Mouse (Mus musculus): Measurements from ENCODE around the gene Gm17490. TPM values are rescaled to one million over a fixed set of nuclear protein-coding genes. Genes with fewer than 3 reads are reported as not detected.

Gm17490 gene
- total and polyA plus RNA-seq, 3 experiments = not detected

DNA sequence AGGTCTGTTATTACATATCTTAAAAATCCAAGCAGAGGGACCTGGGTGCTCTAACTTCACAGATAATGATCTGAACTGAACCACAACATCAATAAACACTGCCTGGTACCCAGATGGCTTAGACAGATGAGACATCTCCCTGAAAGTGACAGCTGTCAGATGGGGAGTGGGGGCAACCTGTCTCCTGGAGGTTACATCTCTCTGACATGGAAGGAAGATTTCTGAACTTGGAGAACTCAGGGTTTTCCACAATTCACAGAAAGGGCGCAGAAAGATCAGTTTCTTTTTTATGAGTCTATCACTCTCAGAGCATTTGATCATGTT lies 36.8 kb upstream of the Gm17490 start:
- peaks cover 10% of the 10 kb centered on the region; the same call in 1 of the 2 replicates for H3K4me1 ChIP-seq (ENCODE audit: insufficient read depth, low read depth, low read length)
- DNase-seq (ENCODE audit: low spot score) = no peak
- no peaks in the 10 kb centered on the region for H3K36me3 ChIP-seq (replicated peaks)
- H3K4me3 ChIP-seq (ENCODE audit: low read depth, low read length) = no peak overlapping the region
- no peak for ATAC-seq (ENCODE audit: extremely low read depth, insufficient number of reproducible peaks, low FRiP score, poor library complexity, severe bottlenecking)
- TF ChIP-seq CTCF (IDR thresholded peaks at IDR 0.05; ENCODE audit: low read depth, low read length) (no peak), POLR2AphosphoS5 (IDR thresholded peaks at IDR 0.05; ENCODE audit: insufficient replicate concordance, low read depth, low read length) (no peak), TAL1 (conservative IDR thresholded peaks at IDR 0.05; ENCODE audit: low read depth, low read length) (no peak), GATA1 (IDR thresholded peaks at IDR 0.05; ENCODE audit: borderline replicate concordance, low read length) (no peak), GATA2 (IDR thresholded peaks at IDR 0.05; ENCODE audit: borderline replicate concordance, low read depth, low read length) (no peak)
- no peaks in the 10 kb centered on the region for H3K9me3 ChIP-seq (replicated peaks)
- peaks cover 6% of the 10 kb centered on the region; the same call in 1 of the 2 replicates for H3K27me3 ChIP-seq (ENCODE audit: insufficient read depth, low read length)

GRCm38 (mm10) chr2:11662143-11662906 lies 36.3 kb upstream of the Gm17490 start:
- DNase-seq (ENCODE audit: low spot score) = no peak
- Histone ChIP-seq H3K4me1 (ENCODE audit: insufficient read depth, low read depth, low read length) (peaks cover 10% of the 10 kb centered on the region; the same call in 1 of the 2 replicates), H3K9me3 (replicated peaks) (no peaks in the 10 kb centered on the region), H3K36me3 (replicated peaks) (no peaks in the 10 kb centered on the region), H3K4me3 (ENCODE audit: low read depth, low read length) (no peak overlapping the region), H3K27me3 (ENCODE audit: insufficient read depth, low read length) (peaks cover 7% of the 10 kb centered on the region; the same call in 1 of the 2 replicates)
- TF ChIP-seq CTCF (IDR thresholded peaks at IDR 0.05; ENCODE audit: low read depth, low read length) (no peak), POLR2AphosphoS5 (IDR thresholded peaks at IDR 0.05; ENCODE audit: insufficient replicate concordance, low read depth, low read length) (no peak), TAL1 (conservative IDR thresholded peaks at IDR 0.05; ENCODE audit: low read depth, low read length) (no peak), GATA2 (IDR thresholded peaks at IDR 0.05; ENCODE audit: borderline replicate concordance, low read depth, low read length) (no peak), GATA1 (IDR thresholded peaks at IDR 0.05; ENCODE audit: borderline replicate concordance, low read length) (no peak)
- no peak for ATAC-seq (ENCODE audit: extremely low read depth, insufficient number of reproducible peaks, low FRiP score, poor library complexity, severe bottlenecking)

DNA sequence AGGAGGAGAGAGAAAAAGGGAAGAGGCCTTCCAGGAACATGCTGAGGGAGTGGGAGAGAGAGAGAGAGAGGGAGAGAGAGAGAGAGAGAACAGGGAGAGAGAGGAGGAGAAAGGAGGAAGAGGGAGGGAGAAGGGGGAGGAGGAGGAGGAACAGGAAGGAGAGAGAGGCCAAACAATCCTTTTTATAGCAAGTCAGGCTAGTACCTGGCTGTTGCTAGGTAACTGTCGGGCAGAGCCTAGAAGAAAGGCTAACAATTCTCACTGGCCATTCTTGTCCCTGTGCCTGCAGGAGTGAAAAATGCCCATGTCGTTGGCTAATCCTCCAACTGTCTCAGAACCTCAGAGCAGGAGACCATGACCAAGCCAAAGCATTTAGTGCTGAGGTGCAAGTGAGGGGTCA lies 33.2 kb upstream of the Gm17490 start:
- ATAC-seq (ENCODE audit: extremely low read depth, insufficient number of reproducible peaks, low FRiP score, poor library complexity, severe bottlenecking) (no peak), DNase-seq (ENCODE audit: low spot score) (no peak)
- Histone ChIP-seq H3K36me3 (replicated peaks) (no peaks in the 10 kb centered on the region), H3K9me3 (replicated peaks) (no peaks in the 10 kb centered on the region), H3K27me3 (ENCODE audit: insufficient read depth, low read length) (peaks cover 7% of the 10 kb centered on the region; the same call in 1 of the 2 replicates), H3K4me3 (ENCODE audit: low read depth, low read length) (no peak overlapping the region), H3K4me1 (ENCODE audit: insufficient read depth, low read depth, low read length) (peaks cover 7% of the 10 kb centered on the region; the same call in 1 of the 2 replicates)
- TF ChIP-seq TAL1 (conservative IDR thresholded peaks at IDR 0.05; ENCODE audit: low read depth, low read length) (no peak), CTCF (IDR thresholded peaks at IDR 0.05; ENCODE audit: low read depth, low read length) (no peak)

GRCm38 (mm10) chr2:11657581-11657980 lies 31.5 kb upstream of the Gm17490 start:
- peaks cover 9% of the 10 kb centered on the region for H3K27me3 ChIP-seq (ENCODE audit: insufficient read depth, low read length)
- DNase-seq (ENCODE audit: low spot score) (no peak), ATAC-seq (ENCODE audit: extremely low read depth, insufficient number of reproducible peaks, low FRiP score, poor library complexity, severe bottlenecking) (no peak)
- no peaks in the 10 kb centered on the region for H3K4me1 ChIP-seq (ENCODE audit: insufficient read depth, low read depth, low read length)
- H3K36me3 ChIP-seq (replicated peaks) = no peaks in the 10 kb centered on the region
- no peaks in the 10 kb centered on the region for H3K9me3 ChIP-seq (replicated peaks)
- no peak for TF ChIP-seq CTCF (IDR thresholded peaks at IDR 0.05; ENCODE audit: low read depth, low read length)
- no peak for TF ChIP-seq POLR2AphosphoS5 (IDR thresholded peaks at IDR 0.05; ENCODE audit: insufficient replicate concordance, low read depth, low read length)
- TF ChIP-seq TAL1 (conservative IDR thresholded peaks at IDR 0.05; ENCODE audit: low read depth, low read length) = no peak
- TF ChIP-seq GATA2 (IDR thresholded peaks at IDR 0.05; ENCODE audit: borderline replicate concordance, low read depth, low read length) = no peak
- TF ChIP-seq GATA1 (IDR thresholded peaks at IDR 0.05; ENCODE audit: borderline replicate concordance, low read length) = no peak
- no peak overlapping the region for H3K4me3 ChIP-seq (ENCODE audit: low read depth, low read length)

GRCm38 (mm10) chr2:11654990-11655931 lies 29.2 kb upstream of the Gm17490 start:
- no peak for ATAC-seq (ENCODE audit: extremely low read depth, insufficient number of reproducible peaks, low FRiP score, poor library complexity, severe bottlenecking)
- no peak for DNase-seq (ENCODE audit: low spot score)
- Histone ChIP-seq H3K4me1 (ENCODE audit: insufficient read depth, low read depth, low read length) (no peaks in the 10 kb centered on the region), H3K9me3 (replicated peaks) (no peaks in the 10 kb centered on the region), H3K27me3 (ENCODE audit: insufficient read depth, low read length) (peaks cover 9% of the 10 kb centered on the region), H3K4me3 (ENCODE audit: low read depth, low read length) (no peak overlapping the region), H3K36me3 (replicated peaks) (no peaks in the 10 kb centered on the region)
- no peak for TF ChIP-seq TAL1 (conservative IDR thresholded peaks at IDR 0.05; ENCODE audit: low read depth, low read length)
- TF ChIP-seq GATA1 (IDR thresholded peaks at IDR 0.05; ENCODE audit: borderline replicate concordance, low read length) = no peak
- TF ChIP-seq GATA2 (IDR thresholded peaks at IDR 0.05; ENCODE audit: borderline replicate concordance, low read depth, low read length) = no peak
- no peak for TF ChIP-seq POLR2AphosphoS5 (IDR thresholded peaks at IDR 0.05; ENCODE audit: insufficient replicate concordance, low read depth, low read length)
- no peak for TF ChIP-seq CTCF (IDR thresholded peaks at IDR 0.05; ENCODE audit: low read depth, low read length)

GRCm38 (mm10) chr2:11653780-11654179 lies 27.7 kb upstream of the Gm17490 start:
- Histone ChIP-seq H3K36me3 (replicated peaks) (no peaks in the 10 kb centered on the region), H3K27me3 (ENCODE audit: insufficient read depth, low read length) (peaks cover 4% of the 10 kb centered on the region; the same call in 1 of the 2 replicates), H3K4me3 (ENCODE audit: low read depth, low read length) (no peak overlapping the region), H3K4me1 (ENCODE audit: insufficient read depth, low read depth, low read length) (no peaks in the 10 kb centered on the region), H3K9me3 (replicated peaks) (no peaks in the 10 kb centered on the region)
- DNase-seq (ENCODE audit: low spot score) (no peak), ATAC-seq (ENCODE audit: extremely low read depth, insufficient number of reproducible peaks, low FRiP score, poor library complexity, severe bottlenecking) (no peak)
- no peak for TF ChIP-seq GATA2 (IDR thresholded peaks at IDR 0.05; ENCODE audit: borderline replicate concordance, low read depth, low read length)
- no peak for TF ChIP-seq TAL1 (conservative IDR thresholded peaks at IDR 0.05; ENCODE audit: low read depth, low read length)
- no peak for TF ChIP-seq POLR2AphosphoS5 (IDR thresholded peaks at IDR 0.05; ENCODE audit: insufficient replicate concordance, low read depth, low read length)
- no peak for TF ChIP-seq CTCF (IDR thresholded peaks at IDR 0.05; ENCODE audit: low read depth, low read length)
- no peak for TF ChIP-seq GATA1 (IDR thresholded peaks at IDR 0.05; ENCODE audit: borderline replicate concordance, low read length)

Data from G1E (cell line).